Mouse (Mus musculus) lung, adult 2 months (tissue): ENCODE data around the gene Ipo9. TPM values are rescaled to one million over a fixed set of nuclear protein-coding genes. Genes with fewer than 3 reads are reported as not detected.

Source experiments
- DNase-seq: peaks from one replicate; pipeline ENCODE4 v3.0.0; 2022
- H3K4me1 ChIP-seq: fragments of 200-500 bp; 2 replicates; pipeline ENCODE4 v1.6.1; 2011; ENCODE audit warnings: low read length; ENCODE audit not compliant: control insufficient read depth, insufficient read depth
- H3K4me3 ChIP-seq: fragments of 200-500 bp; replicated peaks from 2 replicates; pipeline ENCODE3; 2011; ENCODE audit warnings: low read depth, mild to moderate bottlenecking, control low read depth, low read length; ENCODE audit errors: extremely low read depth
- CTCF ChIP-seq: fragments of 200-500 bp; IDR thresholded peaks from 2 replicates; pipeline ENCODE4 v1.5.1; 2011; ENCODE audit warnings: mild to moderate bottlenecking, low read length, control low read depth; ENCODE audit not compliant: insufficient read depth
- POLR2A ChIP-seq: fragments of 200-500 bp; IDR thresholded peaks from 2 replicates; pipeline ENCODE4 v1.6.1; 2011; ENCODE audit warnings: low read depth, mild to moderate bottlenecking, control low read depth, low read length, borderline replicate concordance; ENCODE audit errors: extremely low read depth
- whole genome bisulfite sequencing: fragments of 180-500 bp; shearing (Covaris S2); methylation state at CpG from one replicate; pipeline ENCODE4 v1.1.7; 2018; 5-methylcytosine and 5-hydroxymethylcytosine counted together
- polyA plus RNA-seq: library from polyadenylated mRNA; depleted of rRNA; stranded (reverse); fragments of >200 nt; gene quantifications from 2 replicates; pipeline ENCODE4 v1.2.3, GENCODE M21; 2012; rRNA removed

Ipo9 gene
- polyA plus RNA-seq, 1 experiment = 68.2 TPM

DNA sequence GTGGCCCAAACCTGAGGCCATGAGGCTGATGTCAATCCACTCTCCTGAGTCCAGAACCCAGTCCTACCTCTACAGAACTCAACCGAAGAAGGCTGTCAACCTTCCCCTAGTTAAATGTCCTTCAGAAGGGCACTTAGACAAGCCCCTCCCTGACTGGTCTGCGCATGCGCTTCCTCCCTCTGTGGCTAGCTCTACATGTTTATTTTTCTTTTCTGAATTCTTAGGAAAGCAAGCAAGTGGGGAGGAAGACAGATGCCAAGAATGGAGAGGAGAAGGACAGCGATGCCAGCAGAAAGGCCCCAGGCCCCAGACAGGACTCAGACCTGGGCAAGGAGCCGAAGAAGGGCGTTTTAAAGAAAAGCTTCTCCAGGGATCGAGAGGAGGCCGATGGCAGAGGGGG is 66.9 kb downstream of the Ipo9 start:
- Histone ChIP-seq H3K4me3 (peak overlapping the region; percentile 8), H3K4me1 (peaks cover 5% of the 10 kb centered on the region; the same call in 1 of the 2 replicates)
- WGBS = 31% methylated on average over 8 of the region's 8 CpGs
- TF ChIP-seq POLR2A (no peak; the same call in 1 of the 2 replicates), CTCF (no peak)
- peak; percentile 31 for DNase-seq

DNA sequence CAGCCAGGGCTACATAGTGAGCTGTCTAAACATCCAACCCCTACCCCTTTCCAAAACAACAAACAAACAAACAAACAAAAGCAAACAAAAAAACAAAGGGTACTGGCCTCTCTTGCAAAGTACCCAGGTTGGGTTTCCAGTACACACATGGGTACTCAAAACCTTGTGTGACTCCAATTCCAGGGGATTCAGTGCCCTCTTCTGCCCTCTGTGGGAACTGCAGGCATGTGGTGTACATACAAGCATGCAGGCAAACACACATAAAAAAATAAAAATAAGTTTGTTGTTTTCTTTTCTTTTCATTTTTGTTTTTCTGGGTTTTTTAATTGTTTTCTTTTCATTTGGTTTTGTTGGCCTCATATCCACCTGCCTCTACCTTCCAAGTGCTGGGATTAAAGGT is 68.2 kb downstream of the Ipo9 start:
- peaks cover 3% of the 10 kb centered on the region; the same call in 1 of the 2 replicates for H3K4me1 ChIP-seq
- DNase-seq = no peak
- no peak overlapping the region for H3K4me3 ChIP-seq
- TF ChIP-seq POLR2A = no peak
- TF ChIP-seq CTCF = no peak

- H3K4me3 ChIP-seq = no peak overlapping the region
- WGBS = 77% methylated on average over 4 of the region's 4 CpGs
- TF ChIP-seq CTCF (no peak), POLR2A (no peak)
- H3K4me1 ChIP-seq = peaks cover 3% of the 10 kb centered on the region; the same call in 1 of the 2 replicates
- no peak for DNase-seq
Observed at GRCm38 (mm10) chr1:135361491-135361890, 68.8 kb downstream of the Ipo9 start.

- H3K4me3 ChIP-seq = no peak overlapping the region
- WGBS = 28% methylated on average over 2 of the region's 2 CpGs
- no peak for DNase-seq
- H3K4me1 ChIP-seq = peaks cover 3% of the 10 kb centered on the region; the same call in 1 of the 2 replicates
- TF ChIP-seq CTCF (no peak), POLR2A (no peak)
Observed at GRCm38 (mm10) chr1:135359071-135359470, 71.2 kb downstream of the Ipo9 start.

GRCm38 (mm10) chr1:135351953-135352352 is 78.3 kb downstream of the Ipo9 start:
- DNase-seq = no peak
- 0 out of 2 replicates have a peak, but pooled peaks cover 3% of the 10 kb centered on the region for H3K4me1 ChIP-seq
- H3K4me3 ChIP-seq = no peak overlapping the region
- WGBS = 55% methylated on average over 3 of the region's 3 CpGs
- TF ChIP-seq CTCF (no peak), POLR2A (no peak)

DNA sequence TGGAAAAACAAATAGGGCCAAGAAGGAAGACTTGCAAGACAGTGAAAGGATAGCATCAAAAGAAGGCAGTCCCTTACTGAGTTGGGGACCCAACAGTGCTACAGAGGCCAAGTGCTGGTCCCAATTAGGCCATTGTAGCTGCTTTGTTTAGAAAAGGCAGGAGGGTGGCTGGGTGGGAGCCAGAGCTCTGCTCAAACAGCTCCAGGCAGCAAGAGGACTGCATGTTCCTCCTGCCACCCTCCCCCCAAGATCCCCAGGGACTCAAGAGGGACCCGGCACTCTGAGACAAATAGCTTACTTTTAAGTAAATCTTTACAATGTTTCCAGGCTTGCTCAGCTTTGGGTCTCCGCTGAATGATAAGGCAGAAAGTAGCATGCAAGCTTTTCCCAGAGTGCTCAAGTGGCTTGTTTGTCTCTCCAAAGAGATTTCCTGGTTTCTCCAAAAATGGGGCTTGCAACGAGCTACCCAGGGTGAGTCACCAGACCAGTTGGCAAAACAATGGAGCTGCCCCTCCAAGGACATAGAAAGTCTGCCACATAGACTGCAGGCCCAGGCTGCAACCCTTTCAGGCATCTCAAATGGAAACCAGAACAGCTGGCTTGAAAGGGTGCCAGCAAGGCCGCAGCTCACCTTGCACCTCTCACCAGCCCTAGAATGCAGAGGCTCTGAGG is 82.7 kb downstream of the Ipo9 start:
- peak; percentile 26 for DNase-seq
- no peak for TF ChIP-seq POLR2A
- TF ChIP-seq CTCF = no peak
- 29% methylated on average over 4 of the region's 4 CpGs for WGBS
- H3K4me3 ChIP-seq = no peak overlapping the region
- H3K4me1 ChIP-seq = 0 out of 2 replicates have a peak, but pooled peaks cover 4% of the 10 kb centered on the region

DNA sequence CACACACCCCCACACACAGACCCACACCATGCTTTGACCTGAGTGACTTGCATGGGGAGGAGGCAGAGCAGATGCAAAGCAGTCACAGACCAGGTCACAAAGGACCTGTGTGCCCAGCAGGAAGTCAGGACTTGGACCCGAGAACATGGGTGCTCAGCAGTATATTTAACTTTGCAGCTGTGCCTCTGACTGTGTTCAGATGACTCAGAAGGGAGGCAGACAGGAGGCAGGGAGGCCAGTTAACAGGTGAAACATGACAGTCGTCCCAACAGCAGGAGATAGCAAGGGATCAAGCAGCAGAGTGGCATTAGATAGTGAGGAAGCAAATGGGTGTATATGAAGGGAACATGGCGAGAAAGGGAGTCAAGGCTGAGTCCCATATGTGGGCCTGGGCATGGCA is 83.4 kb downstream of the Ipo9 start:
- TF ChIP-seq POLR2A = no peak
- 60% methylated on average over 3 of the region's 3 CpGs for WGBS
- Histone ChIP-seq H3K4me3 (no peak overlapping the region), H3K4me1 (0 out of 2 replicates have a peak, but pooled peaks cover 4% of the 10 kb centered on the region)
- no peak for DNase-seq

- TF ChIP-seq CTCF = no peak
- TF ChIP-seq POLR2A = no peak
- no peak for DNase-seq
- 0 out of 2 replicates have a peak, but pooled peaks cover 4% of the 10 kb centered on the region for H3K4me1 ChIP-seq
- 59% methylated on average over 4 of the region's 4 CpGs for WGBS
- no peak overlapping the region for H3K4me3 ChIP-seq
Observed at GRCm38 (mm10) chr1:135344026-135344425, 86.3 kb downstream of the Ipo9 start.

DNA sequence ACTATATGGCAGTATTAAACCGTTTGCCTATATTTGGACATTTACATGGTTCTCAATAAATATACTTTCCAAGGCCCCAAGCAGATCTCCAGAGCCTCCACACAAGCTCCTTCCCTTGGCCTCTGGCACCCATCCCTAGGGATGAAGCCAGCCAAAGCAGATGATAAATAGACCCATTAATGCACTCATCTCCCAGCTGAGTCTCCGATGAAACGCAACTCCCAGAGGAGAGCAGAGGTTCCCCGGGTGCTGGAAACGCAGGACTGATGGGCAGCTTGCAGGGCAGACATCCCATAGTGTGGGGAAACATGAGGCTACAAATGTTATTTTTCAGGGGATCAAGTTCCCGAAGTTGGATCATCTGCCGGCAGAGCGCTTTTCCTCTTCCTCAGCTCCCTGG is 88.4 kb downstream of the Ipo9 start:
- Histone ChIP-seq H3K4me3 (no peak overlapping the region), H3K4me1 (0 out of 2 replicates have a peak, but pooled peaks cover under 1% of the 10 kb centered on the region)
- no peak for DNase-seq
- WGBS = 69% methylated on average over 8 of the region's 8 CpGs
- TF ChIP-seq CTCF (no peak), POLR2A (no peak)

Other genes with a start within 250 kb of the Ipo9 start
- gene Elf3, start 171.9 kb downstream of the Ipo9 start, polyA plus RNA-seq = 19.2 and 19.5 TPM in 2 replicates
- gene Rnpep, start 146.4 kb downstream of the Ipo9 start, polyA plus RNA-seq = 34.5 and 38.1 TPM in 2 replicates
- 29.6 and 51.9 TPM in 2 replicates for gene Timm17a, start 116.7 kb downstream of the Ipo9 start, polyA plus RNA-seq
- gene Lmod1, start 105.7 kb downstream of the Ipo9 start, polyA plus RNA-seq = 9.3 and 12.9 TPM in 2 replicates
- gene Shisa4, start 55.3 kb downstream of the Ipo9 start, polyA plus RNA-seq = 14.0 and 16.7 TPM in 2 replicates
- gene Nav1, start 176.8 kb upstream of the Ipo9 start, polyA plus RNA-seq = 19.8 and 21.2 TPM in 2 replicates